Mouse (Mus musculus) heart, postnatal 0 days (tissue): ENCODE data around the gene Nln.

Experiments used
- CTCF ChIP-seq: IDR thresholded peaks from 2 replicates; pipeline ENCODE4 v1.5.1; 2016; ENCODE audit warnings: antibody characterized with exemption, control low read depth, low read depth
- EP300 ChIP-seq: IDR thresholded peaks from 2 replicates; pipeline ENCODE4 v1.6.1; 2016; ENCODE audit warnings: antibody characterized with exemption, low read depth

DNA sequence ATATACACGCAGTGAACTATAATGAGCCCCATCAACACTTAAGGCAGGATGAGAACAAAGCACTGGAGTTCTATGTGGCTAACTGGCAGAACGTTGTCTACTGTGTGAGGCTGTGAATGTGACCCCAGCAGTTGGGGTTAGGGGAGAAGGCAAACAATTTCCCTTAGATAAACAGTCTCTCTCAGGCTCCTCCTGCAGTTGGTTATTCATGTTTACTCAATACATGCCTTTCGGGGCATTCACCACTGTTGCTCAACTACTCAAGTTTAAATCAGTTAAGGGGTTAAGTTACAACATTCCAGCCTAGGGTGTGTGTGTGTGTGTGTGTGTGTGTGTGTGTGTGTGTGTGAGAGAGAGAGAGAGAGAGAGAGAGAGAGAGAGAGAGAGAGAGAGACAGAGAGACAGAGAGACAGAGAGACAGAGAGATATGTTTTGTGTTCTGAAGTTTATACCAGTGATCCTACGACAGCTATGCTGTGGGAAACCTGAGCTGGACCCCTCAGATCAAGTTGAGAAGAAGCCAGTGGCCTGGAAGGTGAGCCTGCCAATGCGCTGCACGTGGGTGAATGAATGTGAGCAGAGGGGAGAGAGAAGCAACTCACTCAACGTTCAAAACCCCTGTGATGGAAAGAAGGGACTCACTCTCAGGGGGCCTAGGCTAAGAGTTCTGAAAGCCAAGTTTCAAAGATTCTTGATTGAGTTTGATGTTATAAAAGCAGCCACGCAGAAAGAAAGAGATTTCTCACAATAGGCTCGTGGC, 71.7 kb downstream of the Nln start:
- TF ChIP-seq CTCF (no peak), EP300 (no peak)
